Mouse (Mus musculus): ENCODE measurements around the gene Il18bp. TPM values are rescaled to one million over a fixed set of nuclear protein-coding genes. Genes with fewer than 3 reads are reported as not detected.

Gene Il18bp
- polyA plus RNA-seq, 1 experiment from 2014 or later: 2.1 TPM

- no peaks in the 10 kb centered on the region for H3K36me3 ChIP-seq (ENCODE audit: control insufficient read depth, insufficient read depth, low read length)
- H3K9me3 ChIP-seq (ENCODE audit: control insufficient read depth, low read length): no peaks in the 10 kb centered on the region
- 64% methylated on average over 2 of the region's 2 CpGs for WGBS
- H3K4me1 ChIP-seq (ENCODE audit: control insufficient read depth, insufficient read depth, low read length): peaks cover 38% of the 10 kb centered on the region
- no peak for ATAC-seq
- H3K27me3 ChIP-seq (replicated peaks; ENCODE audit: control insufficient read depth, insufficient read depth, low read length): no peaks in the 10 kb centered on the region
- no peak overlapping the region for H3K9ac ChIP-seq (ENCODE audit: low read depth, low read length)
- H3K27ac ChIP-seq (ENCODE audit: low read length): peak overlapping the region; percentile 15
- H3K4me3 ChIP-seq (ENCODE audit: low read length): no peak overlapping the region
- peak overlapping the region; percentile 14; the same call in 1 of the 2 replicates for H3K4me2 ChIP-seq (ENCODE audit: low read depth, low read length)
Observed at GRCm38 (mm10) chr7:101968751-101969150, 49.7 kb downstream of the Il18bp start.

- H3K9me3 ChIP-seq (ENCODE audit: control insufficient read depth, low read length): no peaks in the 10 kb centered on the region
- no peaks in the 10 kb centered on the region for H3K36me3 ChIP-seq (ENCODE audit: control insufficient read depth, insufficient read depth, low read length)
- no peaks in the 10 kb centered on the region for H3K27me3 ChIP-seq (replicated peaks; ENCODE audit: control insufficient read depth, insufficient read depth, low read length)
- no peak for ATAC-seq
- no peak overlapping the region for H3K27ac ChIP-seq (ENCODE audit: low read length)
- H3K4me2 ChIP-seq (ENCODE audit: low read depth, low read length): no peak overlapping the region
- peaks cover 24% of the 10 kb centered on the region for H3K4me1 ChIP-seq (ENCODE audit: control insufficient read depth, insufficient read depth, low read length)
- no peak overlapping the region for H3K4me3 ChIP-seq (ENCODE audit: low read length)
- no peak overlapping the region for H3K9ac ChIP-seq (ENCODE audit: low read depth, low read length)
- 86% methylated on average over 1 of the region's 1 CpGs for WGBS
Observed at GRCm38 (mm10) chr7:101967256-101967655, 51.2 kb downstream of the Il18bp start.

- 56% methylated on average over 2 of the region's 2 CpGs for WGBS
- H3K4me1 ChIP-seq (ENCODE audit: control insufficient read depth, insufficient read depth, low read length): peaks cover 17% of the 10 kb centered on the region
- ATAC-seq: no peak
- H3K4me2 ChIP-seq (ENCODE audit: low read depth, low read length): no peak overlapping the region
- H3K9me3 ChIP-seq (ENCODE audit: control insufficient read depth, low read length): no peaks in the 10 kb centered on the region
- no peaks in the 10 kb centered on the region for H3K36me3 ChIP-seq (ENCODE audit: control insufficient read depth, insufficient read depth, low read length)
- H3K27ac ChIP-seq (ENCODE audit: low read length): no peak overlapping the region
- no peak overlapping the region for H3K4me3 ChIP-seq (ENCODE audit: low read length)
- H3K27me3 ChIP-seq (replicated peaks; ENCODE audit: control insufficient read depth, insufficient read depth, low read length): no peaks in the 10 kb centered on the region
- H3K9ac ChIP-seq (ENCODE audit: low read depth, low read length): no peak overlapping the region
Observed at GRCm38 (mm10) chr7:101965606-101966005, 52.9 kb downstream of the Il18bp start.

Other genes starting within 250 kb of the Il18bp start
- gene Phox2a, start 200.4 kb downstream of the Il18bp start, polyA plus RNA-seq (2015; fragmentation: Nextera tagmentation; extraction: Ambion mirVana): 2.2 and 2.4 TPM in 2 replicates
- 27.2 and 28.2 TPM in 2 replicates for gene Inppl1, start 180.5 kb downstream of the Il18bp start, polyA plus RNA-seq (2015; fragmentation: Nextera tagmentation; extraction: Ambion mirVana)
- 2.6 and 3.2 TPM in 2 replicates for gene Folr2, start 161.5 kb downstream of the Il18bp start, polyA plus RNA-seq (2015; fragmentation: Nextera tagmentation; extraction: Ambion mirVana)
- gene Anapc15, start 155.0 kb downstream of the Il18bp start, polyA plus RNA-seq (2015; fragmentation: Nextera tagmentation; extraction: Ambion mirVana): 61.0 and 66.3 TPM in 2 replicates
- 201 and 253 TPM in 2 replicates for gene Folr1, start 147.9 kb downstream of the Il18bp start, polyA plus RNA-seq (2015; fragmentation: Nextera tagmentation; extraction: Ambion mirVana)
- gene Lamtor1, start 112.8 kb downstream of the Il18bp start, polyA plus RNA-seq (2015; fragmentation: Nextera tagmentation; extraction: Ambion mirVana): 236 and 245 TPM in 2 replicates
- 0.24 and 0.28 TPM in 2 replicates for gene Tomt, start 112.3 kb downstream of the Il18bp start, polyA plus RNA-seq (2015; fragmentation: Nextera tagmentation; extraction: Ambion mirVana)
- gene Lrrc51, start 84.8 kb downstream of the Il18bp start, polyA plus RNA-seq (2015; fragmentation: Nextera tagmentation; extraction: Ambion mirVana): 9.7 and 10.1 TPM in 2 replicates
- gene Numa1, start 84.6 kb downstream of the Il18bp start, polyA plus RNA-seq (2015; fragmentation: Nextera tagmentation; extraction: Ambion mirVana): 39.9 and 41.9 TPM in 2 replicates
- gene Rnf121, start 46.8 kb upstream of the Il18bp start, polyA plus RNA-seq (2015; fragmentation: Nextera tagmentation; extraction: Ambion mirVana): 33.0 and 35.5 TPM in 2 replicates
- 17.7 and 21.6 TPM in 2 replicates for gene Xndc1, start 46.8 kb upstream of the Il18bp start, polyA plus RNA-seq (2015; fragmentation: Nextera tagmentation; extraction: Ambion mirVana)
- gene Xntrpc, start 47.0 kb upstream of the Il18bp start, polyA plus RNA-seq (2015; fragmentation: Nextera tagmentation; extraction: Ambion mirVana): 0.47 and 0.48 TPM in 2 replicates
- gene Trpc2, start 64.4 kb upstream of the Il18bp start, polyA plus RNA-seq (2015; fragmentation: Nextera tagmentation; extraction: Ambion mirVana): not detected in 2 replicates
- gene Art1, start 83.1 kb upstream of the Il18bp start, polyA plus RNA-seq (2015; fragmentation: Nextera tagmentation; extraction: Ambion mirVana): 0.18 and 0.22 TPM in 2 replicates
- gene Art5, start 90.8 kb upstream of the Il18bp start, polyA plus RNA-seq (2015; fragmentation: Nextera tagmentation; extraction: Ambion mirVana): 0.48 and 0.77 TPM in 2 replicates
- gene Chrna10, start 98.1 kb upstream of the Il18bp start, polyA plus RNA-seq (2015; fragmentation: Nextera tagmentation; extraction: Ambion mirVana): 0.09 and 0.10 TPM in 2 replicates
- gene Nup98, start 191.5 kb upstream of the Il18bp start, polyA plus RNA-seq (2015; fragmentation: Nextera tagmentation; extraction: Ambion mirVana): 27.5 and 27.9 TPM in 2 replicates
- 121 and 126 TPM in 2 replicates for gene Pgap2, start 191.5 kb upstream of the Il18bp start, polyA plus RNA-seq (2015; fragmentation: Nextera tagmentation; extraction: Ambion mirVana)
- 69.4 and 71.3 TPM in 2 replicates for gene Rhog, start 237.4 kb upstream of the Il18bp start, polyA plus RNA-seq (2015; fragmentation: Nextera tagmentation; extraction: Ambion mirVana)
- 20.9 and 21.1 TPM in 2 replicates for gene Stim1, start 249.1 kb upstream of the Il18bp start, polyA plus RNA-seq (2015; fragmentation: Nextera tagmentation; extraction: Ambion mirVana)